Mouse (Mus musculus): Measurements from ENCODE around the gene Slc6a6. TPM values are rescaled to one million over a fixed set of nuclear protein-coding genes. Genes with fewer than 3 reads are reported as not detected.

Slc6a6 gene
- polyA plus RNA-seq, 1 experiment from 2014 or later: 45.6 TPM

DNA sequence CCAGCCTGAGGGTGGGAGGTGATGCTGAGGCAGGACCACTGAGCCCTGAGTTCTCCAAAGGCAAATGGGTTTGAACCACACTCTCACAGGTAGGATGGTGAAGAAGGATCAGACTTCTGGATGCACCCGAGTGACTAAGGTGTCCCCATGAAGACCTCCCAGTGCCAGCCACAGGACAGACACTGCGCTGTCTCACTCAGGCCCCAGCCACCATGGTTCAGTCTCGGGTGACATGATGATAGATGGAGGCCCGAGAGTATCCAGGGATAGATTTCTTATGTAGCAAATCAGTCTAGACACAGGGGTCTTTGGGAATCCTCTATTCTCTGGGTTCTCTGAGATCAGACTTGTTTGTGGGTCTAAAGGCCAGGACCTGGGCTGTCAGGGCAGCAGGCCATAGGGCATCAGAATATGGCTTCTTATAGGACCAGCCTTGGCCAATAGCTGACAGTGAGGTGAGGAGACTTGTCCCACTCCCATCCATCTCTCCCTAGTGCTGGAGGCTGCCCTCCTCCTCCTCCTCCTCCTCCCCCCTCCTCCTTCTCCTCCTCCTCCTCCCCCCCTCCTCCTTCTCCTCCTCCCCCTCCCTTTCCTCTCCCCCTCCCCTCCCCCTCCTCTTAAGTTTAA, 36.8 kb downstream of the Slc6a6 start:
- Histone ChIP-seq H3K4me1 (ENCODE audit: control insufficient read depth, insufficient read depth, low read length) (peaks cover 39% of the 10 kb centered on the region), H3K4me2 (peak overlapping the region; percentile 30; the same call in 1 of the 2 replicates), H3K9ac (ENCODE audit: low read length) (peak overlapping the region; percentile 17; the same call in 1 of the 2 replicates), H3K36me3 (ENCODE audit: control insufficient read depth, insufficient read depth, low read length) (peaks cover under 1% of the 10 kb centered on the region; the same call in 1 of the 2 replicates), H3K27me3 (ENCODE audit: control insufficient read depth, insufficient read depth, low read length) (no peaks in the 10 kb centered on the region), H3K4me3 (ENCODE audit: low read depth, low read length) (no peak overlapping the region), H3K9me3 (ENCODE audit: control insufficient read depth, low read length) (no peaks in the 10 kb centered on the region), H3K27ac (ENCODE audit: low read depth, low read length) (peak overlapping the region; percentile 74)
- peak; percentile 60 for ATAC-seq (ENCODE audit: low FRiP score)
- 60% methylated on average over 4 of the region's 4 CpGs for WGBS
- no peak for DNase-seq (ENCODE audit: low spot score, missing footprints)

DNA sequence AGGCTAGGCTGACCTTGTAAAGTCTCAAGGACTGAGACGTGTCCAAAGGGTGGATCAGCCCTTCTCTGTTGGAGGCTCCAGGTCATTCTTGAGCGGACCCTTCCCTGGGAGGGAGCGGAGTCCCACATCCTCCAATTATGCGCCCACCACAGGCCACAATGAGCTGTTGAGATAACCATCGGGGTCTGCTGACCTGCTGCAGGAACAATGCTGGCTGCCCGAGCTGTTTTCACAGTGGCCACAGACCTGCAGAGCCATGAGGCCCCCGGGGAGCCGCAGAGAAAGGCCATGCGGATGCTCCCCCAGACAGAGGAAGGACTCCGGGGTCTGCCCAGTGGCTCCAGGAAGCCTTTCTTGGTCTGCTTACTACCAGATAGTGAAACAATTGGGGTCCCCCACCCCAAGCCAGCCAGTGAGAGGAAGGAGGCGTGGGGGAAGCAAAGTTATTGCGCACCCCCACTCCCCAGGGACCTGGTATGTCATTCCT, 37.4 kb downstream of the Slc6a6 start:
- peak; percentile 43; the same call in 1 of the 2 replicates for ATAC-seq (ENCODE audit: low FRiP score)
- Histone ChIP-seq H3K36me3 (ENCODE audit: control insufficient read depth, insufficient read depth, low read length) (peaks cover 5% of the 10 kb centered on the region), H3K9me3 (ENCODE audit: control insufficient read depth, low read length) (no peaks in the 10 kb centered on the region), H3K4me1 (ENCODE audit: control insufficient read depth, insufficient read depth, low read length) (peaks cover 39% of the 10 kb centered on the region), H3K27ac (ENCODE audit: low read depth, low read length) (peak overlapping the region; percentile 72), H3K9ac (ENCODE audit: low read length) (peak overlapping the region; percentile 35; the same call in 1 of the 2 replicates), H3K27me3 (ENCODE audit: control insufficient read depth, insufficient read depth, low read length) (no peaks in the 10 kb centered on the region), H3K4me3 (ENCODE audit: low read depth, low read length) (no peak overlapping the region), H3K4me2 (peak overlapping the region; percentile 21; the same call in 1 of the 2 replicates)
- no peak for DNase-seq (ENCODE audit: low spot score, missing footprints)
- 27% methylated on average over 12 of the region's 12 CpGs for whole genome bisulfite sequencing

DNA sequence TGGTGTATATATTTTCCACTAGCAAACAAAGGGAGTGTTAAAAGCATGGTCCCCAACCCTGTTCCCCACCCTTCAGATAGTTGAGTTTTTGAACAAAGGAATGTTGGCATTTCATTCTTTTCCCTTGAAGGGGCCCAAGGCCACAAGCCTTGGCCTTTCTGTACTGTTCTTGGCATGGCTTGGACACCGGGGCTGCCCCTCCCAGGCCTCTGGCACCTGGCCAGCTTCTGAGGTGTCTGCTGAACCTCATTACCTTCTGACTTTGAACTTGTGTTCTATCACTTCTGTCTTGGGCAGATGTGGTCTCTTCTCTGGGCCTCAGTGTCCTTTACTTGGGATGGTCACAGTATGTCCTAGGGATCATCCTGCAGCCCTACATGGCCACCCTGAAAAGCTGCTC, 43.5 kb downstream of the Slc6a6 start:
- DNase-seq (ENCODE audit: low spot score, missing footprints) (no peak), ATAC-seq (ENCODE audit: low FRiP score) (no peak)
- no peaks in the 10 kb centered on the region for H3K27me3 ChIP-seq (ENCODE audit: control insufficient read depth, insufficient read depth, low read length)
- no peak overlapping the region for H3K4me2 ChIP-seq
- WGBS: 100% methylated on average over 1 of the region's 1 CpGs
- no peak overlapping the region for H3K4me3 ChIP-seq (ENCODE audit: low read depth, low read length)
- peaks cover 24% of the 10 kb centered on the region for H3K4me1 ChIP-seq (ENCODE audit: control insufficient read depth, insufficient read depth, low read length)
- H3K27ac ChIP-seq (ENCODE audit: low read depth, low read length): no peak overlapping the region
- H3K9me3 ChIP-seq (ENCODE audit: control insufficient read depth, low read length): no peaks in the 10 kb centered on the region
- H3K36me3 ChIP-seq (ENCODE audit: control insufficient read depth, insufficient read depth, low read length): peaks cover 9% of the 10 kb centered on the region
- H3K9ac ChIP-seq (ENCODE audit: low read length): no peak overlapping the region

DNA sequence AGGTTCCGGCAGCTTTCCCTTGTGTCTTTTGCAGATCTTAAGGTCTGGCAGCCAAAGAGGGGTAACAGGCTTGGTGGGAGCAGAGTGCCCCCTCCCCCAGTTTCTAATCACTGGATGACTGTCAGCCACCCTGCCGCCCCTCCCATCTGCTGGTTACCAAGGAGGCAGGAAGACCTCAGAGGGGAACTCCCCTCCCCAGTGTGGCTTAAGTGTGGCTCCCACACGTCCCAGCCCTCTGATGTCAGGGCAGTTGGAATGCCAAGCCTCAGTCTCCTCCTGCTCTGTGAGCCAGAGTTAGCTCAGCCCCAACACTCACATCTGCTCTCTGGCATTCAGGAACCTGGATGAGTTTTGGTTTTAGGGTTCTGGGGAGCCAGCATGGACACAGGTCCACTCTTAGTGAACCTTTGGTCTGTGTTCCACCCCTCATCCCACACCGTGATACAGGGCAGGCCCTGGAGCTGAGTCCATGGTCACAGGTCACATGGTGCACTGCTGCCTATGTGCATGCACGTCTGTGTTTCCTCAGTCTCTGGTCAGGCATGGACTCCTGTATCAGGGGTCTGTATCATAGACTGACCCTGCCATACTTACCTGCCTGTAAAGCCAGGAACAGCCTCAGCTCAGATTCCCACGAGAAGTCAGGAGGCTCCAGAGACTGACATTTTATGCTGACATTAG, 45.2 kb downstream of the Slc6a6 start:
- no peak overlapping the region for H3K4me2 ChIP-seq

DNA sequence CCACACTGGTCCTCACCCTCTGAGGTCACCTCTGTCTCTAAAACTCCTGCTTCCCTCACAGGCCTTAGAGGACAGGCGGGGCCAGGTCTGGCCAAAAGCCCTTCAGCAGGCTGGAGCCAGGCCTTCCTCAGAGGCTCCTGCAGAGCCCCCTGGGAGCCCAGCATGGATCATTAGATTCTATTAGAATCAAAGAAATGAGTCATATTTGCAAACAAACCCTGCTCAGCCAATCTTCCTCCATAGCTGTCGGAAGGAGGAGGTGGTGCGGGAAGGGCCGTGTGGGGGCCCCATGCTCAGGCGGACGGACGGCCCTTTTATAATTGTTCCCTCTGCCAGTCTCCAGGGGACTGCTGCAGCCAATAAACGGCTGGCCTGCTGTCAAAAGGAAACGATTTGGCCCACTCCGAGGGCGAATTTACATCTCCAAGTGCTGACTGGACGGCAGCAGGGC, 45.8 kb downstream of the Slc6a6 start:
- peaks cover 9% of the 10 kb centered on the region for H3K36me3 ChIP-seq (ENCODE audit: control insufficient read depth, insufficient read depth, low read length)
- peaks cover 24% of the 10 kb centered on the region for H3K4me1 ChIP-seq (ENCODE audit: control insufficient read depth, insufficient read depth, low read length)
- no peaks in the 10 kb centered on the region for H3K27me3 ChIP-seq (ENCODE audit: control insufficient read depth, insufficient read depth, low read length)
- WGBS: 8% methylated on average over 12 of the region's 12 CpGs
- peak; percentile 78 for ATAC-seq (ENCODE audit: low FRiP score)
- peak overlapping the region; percentile 8; the same call in 1 of the 2 replicates for H3K4me2 ChIP-seq
- H3K9ac ChIP-seq (ENCODE audit: low read length): peak overlapping the region; percentile 54
- peak overlapping the region; percentile 78 for H3K27ac ChIP-seq (ENCODE audit: low read depth, low read length)
- H3K9me3 ChIP-seq (ENCODE audit: control insufficient read depth, low read length): no peaks in the 10 kb centered on the region
- peak; percentile 90 for DNase-seq (ENCODE audit: low spot score, missing footprints)
- no peak overlapping the region for H3K4me3 ChIP-seq (ENCODE audit: low read depth, low read length)

More for the DNA sequence above, 45.2 kb downstream of the Slc6a6 start:
- Histone ChIP-seq H3K27me3 (ENCODE audit: control insufficient read depth, insufficient read depth, low read length) (no peaks in the 10 kb centered on the region), H3K4me1 (ENCODE audit: control insufficient read depth, insufficient read depth, low read length) (peaks cover 24% of the 10 kb centered on the region), H3K27ac (ENCODE audit: low read depth, low read length) (peak overlapping the region; percentile 78), H3K9ac (ENCODE audit: low read length) (peak overlapping the region; percentile 54), H3K36me3 (ENCODE audit: control insufficient read depth, insufficient read depth, low read length) (peaks cover 9% of the 10 kb centered on the region), H3K9me3 (ENCODE audit: control insufficient read depth, low read length) (no peaks in the 10 kb centered on the region), H3K4me3 (ENCODE audit: low read depth, low read length) (no peak overlapping the region)
- ATAC-seq (ENCODE audit: low FRiP score) (peak; percentile 71), DNase-seq (ENCODE audit: low spot score, missing footprints) (no peak)
- WGBS: 30% methylated on average over 6 of the region's 6 CpGs

DNA sequence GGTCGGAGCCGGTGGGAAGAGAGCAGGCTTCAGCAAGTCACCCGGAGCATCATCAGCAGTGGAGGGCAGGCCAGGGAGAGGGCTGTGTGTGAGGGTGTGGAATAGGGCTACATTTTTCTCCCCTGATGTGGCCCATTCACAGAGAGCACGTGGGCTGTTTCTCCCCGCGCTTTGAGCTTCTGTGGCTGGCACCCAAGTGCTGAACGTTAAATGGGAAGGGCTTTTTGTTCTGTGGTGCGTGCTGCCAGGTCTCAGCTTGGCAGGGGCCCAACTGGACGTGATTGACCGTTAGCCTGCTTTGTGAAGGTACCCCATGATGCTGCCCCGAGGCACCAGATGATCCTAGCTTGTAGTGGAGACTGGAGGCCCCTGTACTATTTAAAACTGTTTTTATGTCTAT, 48.3 kb downstream of the Slc6a6 start:
- no peak overlapping the region for H3K27ac ChIP-seq (ENCODE audit: low read depth, low read length)
- ATAC-seq (ENCODE audit: low FRiP score) (no peak), DNase-seq (ENCODE audit: low spot score, missing footprints) (no peak)

DNA sequence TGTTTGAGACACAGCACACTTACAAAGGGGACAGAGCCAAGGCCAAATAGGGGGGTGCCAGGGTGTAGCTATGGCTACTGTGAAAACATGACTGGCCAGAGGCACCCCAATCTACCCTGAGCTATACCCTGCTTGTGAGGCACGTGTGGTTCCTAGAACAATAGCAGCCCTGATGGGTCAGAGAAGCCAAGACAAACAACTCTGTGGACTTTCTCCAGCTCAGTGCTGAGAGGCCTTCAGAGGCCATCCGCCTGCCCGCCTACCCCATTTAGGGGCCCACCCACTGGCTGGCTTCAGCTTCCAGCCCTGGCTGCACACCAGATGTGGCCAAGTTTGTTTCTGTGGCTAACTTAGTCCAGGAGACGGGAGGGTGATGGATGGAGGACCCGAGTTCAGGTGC, 52.6 kb downstream of the Slc6a6 start:
- no peak overlapping the region for H3K27ac ChIP-seq (ENCODE audit: low read depth, low read length)
- H3K9ac ChIP-seq (ENCODE audit: low read length): no peak overlapping the region
- H3K4me3 ChIP-seq (ENCODE audit: low read depth, low read length): no peak overlapping the region
- ATAC-seq (ENCODE audit: low FRiP score) (no peak), DNase-seq (ENCODE audit: low spot score, missing footprints) (no peak)
- no peaks in the 10 kb centered on the region for H3K9me3 ChIP-seq (ENCODE audit: control insufficient read depth, low read length)
- no peaks in the 10 kb centered on the region for H3K27me3 ChIP-seq (ENCODE audit: control insufficient read depth, insufficient read depth, low read length)
- 69% methylated on average over 5 of the region's 5 CpGs for WGBS
- no peaks in the 10 kb centered on the region; the same call in none of the 2 replicates for H3K4me1 ChIP-seq (ENCODE audit: control insufficient read depth, insufficient read depth, low read length)
- H3K4me2 ChIP-seq: no peak overlapping the region
- peaks cover 9% of the 10 kb centered on the region; the same call in 1 of the 2 replicates for H3K36me3 ChIP-seq (ENCODE audit: control insufficient read depth, insufficient read depth, low read length)

More for the DNA sequence above, 48.3 kb downstream of the Slc6a6 start:
- Histone ChIP-seq H3K4me1 (ENCODE audit: control insufficient read depth, insufficient read depth, low read length) (peaks cover 24% of the 10 kb centered on the region), H3K4me3 (ENCODE audit: low read depth, low read length) (no peak overlapping the region), H3K9me3 (ENCODE audit: control insufficient read depth, low read length) (no peaks in the 10 kb centered on the region), H3K4me2 (no peak overlapping the region), H3K9ac (ENCODE audit: low read length) (no peak overlapping the region), H3K27me3 (ENCODE audit: control insufficient read depth, insufficient read depth, low read length) (no peaks in the 10 kb centered on the region), H3K36me3 (ENCODE audit: control insufficient read depth, insufficient read depth, low read length) (peaks cover 9% of the 10 kb centered on the region; the same call in 1 of the 2 replicates)
- 95% methylated on average over 11 of the region's 11 CpGs for WGBS

DNA sequence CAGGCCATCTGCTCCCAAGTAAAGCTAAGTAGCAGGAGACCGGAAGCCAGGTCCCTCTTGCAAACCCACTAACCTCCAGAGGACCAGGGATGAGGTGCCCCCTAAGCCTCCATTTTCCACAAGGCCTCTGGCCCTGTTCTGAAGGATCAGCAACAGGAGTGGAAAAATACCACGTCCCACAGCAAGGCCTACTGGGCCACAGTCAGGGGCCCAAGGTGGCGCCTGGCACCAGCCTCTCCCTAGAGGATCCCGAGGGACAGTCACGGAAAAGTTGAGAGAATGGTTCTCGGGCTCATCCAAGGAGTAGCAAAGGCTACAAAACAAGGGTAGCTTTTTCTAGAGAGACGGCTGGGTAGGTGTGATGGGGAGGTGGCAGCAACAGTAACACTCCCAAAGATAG, 53.6 kb downstream of the Slc6a6 start:
- H3K27ac ChIP-seq (ENCODE audit: low read depth, low read length): no peak overlapping the region
- H3K27me3 ChIP-seq (ENCODE audit: control insufficient read depth, insufficient read depth, low read length): no peaks in the 10 kb centered on the region
- peaks cover 11% of the 10 kb centered on the region; the same call in 1 of the 2 replicates for H3K36me3 ChIP-seq (ENCODE audit: control insufficient read depth, insufficient read depth, low read length)
- no peak for DNase-seq (ENCODE audit: low spot score, missing footprints)
- H3K4me3 ChIP-seq (ENCODE audit: low read depth, low read length): no peak overlapping the region
- ATAC-seq (ENCODE audit: low FRiP score): no peak
- 83% methylated on average over 7 of the region's 7 CpGs for WGBS
- no peaks in the 10 kb centered on the region for H3K9me3 ChIP-seq (ENCODE audit: control insufficient read depth, low read length)
- H3K9ac ChIP-seq (ENCODE audit: low read length): no peak overlapping the region
- H3K4me1 ChIP-seq (ENCODE audit: control insufficient read depth, insufficient read depth, low read length): no peaks in the 10 kb centered on the region; the same call in none of the 2 replicates
- H3K4me2 ChIP-seq: no peak overlapping the region

DNA sequence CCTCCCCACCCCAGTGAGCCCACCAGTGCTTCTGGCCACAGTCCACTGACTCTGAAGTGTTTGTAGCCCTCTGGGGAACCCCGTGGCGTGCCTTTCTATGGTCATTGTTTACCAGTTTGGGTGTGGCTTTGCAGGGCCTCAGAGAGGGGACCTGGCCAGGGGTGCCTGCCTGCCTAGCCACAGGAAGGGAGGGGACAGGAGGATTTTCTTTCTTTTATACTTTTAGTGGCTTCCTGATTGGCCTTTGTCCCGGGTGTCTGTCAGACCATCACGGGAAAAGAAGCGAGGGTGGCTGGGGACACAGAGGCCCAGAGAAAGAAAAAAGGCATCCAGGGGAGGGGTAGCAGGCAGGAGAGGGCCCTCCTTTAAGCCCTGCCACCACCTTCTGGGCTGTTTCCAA, 54.2 kb downstream of the Slc6a6 start:
- H3K27me3 ChIP-seq (ENCODE audit: control insufficient read depth, insufficient read depth, low read length): no peaks in the 10 kb centered on the region
- DNase-seq (ENCODE audit: low spot score, missing footprints): no peak
- no peaks in the 10 kb centered on the region; the same call in none of the 2 replicates for H3K4me1 ChIP-seq (ENCODE audit: control insufficient read depth, insufficient read depth, low read length)
- no peak overlapping the region for H3K9ac ChIP-seq (ENCODE audit: low read length)
- WGBS: 21% methylated on average over 5 of the region's 5 CpGs
- no peak overlapping the region for H3K27ac ChIP-seq (ENCODE audit: low read depth, low read length)
- 0 out of 2 replicates have a peak, but pooled peaks have one; percentile 14 for ATAC-seq (ENCODE audit: low FRiP score)
- no peak overlapping the region for H3K4me2 ChIP-seq
- H3K4me3 ChIP-seq (ENCODE audit: low read depth, low read length): no peak overlapping the region
- H3K36me3 ChIP-seq (ENCODE audit: control insufficient read depth, insufficient read depth, low read length): peaks cover 11% of the 10 kb centered on the region; the same call in 1 of the 2 replicates
- H3K9me3 ChIP-seq (ENCODE audit: control insufficient read depth, low read length): no peaks in the 10 kb centered on the region

Data from midbrain, embryonic 11.5 days (tissue).